Mouse (Mus musculus) heart, postnatal 0 days (tissue): ENCODE measurements around the gene Top3b. TPM values are rescaled to one million over a fixed set of nuclear protein-coding genes. Genes with fewer than 3 reads are reported as not detected.

ENCODE experiments used
- ATAC-seq: fragments of 200-750 bp; cut with Nextera tagmentation; 2 replicates; pipeline ENCODE4 v1.8.0; 2017; ENCODE audit warnings: low read depth, moderate number of reproducible peaks, moderate library complexity; ENCODE audit not compliant: insufficient read depth
- DNase-seq: peaks from one replicate; pipeline ENCODE4 v3.0.0-alpha.2; 2016; ENCODE audit warnings: low spot score
- H3K27ac ChIP-seq: fragments of 300-500 bp; sonication (generic); 2 replicates; pipeline ENCODE4 v1.5.1; 2014; ENCODE audit warnings: low read depth, mild to moderate bottlenecking
- H3K27me3 ChIP-seq: fragments of 300-500 bp; sonication (generic); 2 replicates; pipeline ENCODE4 v1.6.1; 2014; ENCODE audit warnings: low read length, mixed read lengths; ENCODE audit not compliant: control insufficient read depth, insufficient read depth
- H3K36me3 ChIP-seq: fragments of 300-500 bp; sonication (generic); replicated peaks from 2 replicates; pipeline ENCODE4 v1.6.1; 2014; ENCODE audit warnings: low read length, mixed read lengths; ENCODE audit not compliant: control insufficient read depth, insufficient read depth
- H3K4me1 ChIP-seq: fragments of 300-500 bp; sonication (generic); 2 replicates; pipeline ENCODE4 v1.6.1; 2014; ENCODE audit warnings: antibody characterized with exemption; ENCODE audit not compliant: control insufficient read depth, insufficient read depth
- H3K4me2 ChIP-seq: fragments of 300-500 bp; sonication (generic); 2 replicates; pipeline ENCODE4 v1.6.1; 2014; ENCODE audit warnings: low read depth, mild to moderate bottlenecking, low read length, moderate library complexity
- H3K4me3 ChIP-seq: fragments of 300-500 bp; sonication (generic); 2 replicates; pipeline ENCODE4 v1.5.1; 2014; ENCODE audit warnings: low read depth, low read length
- H3K9ac ChIP-seq: fragments of 300-500 bp; sonication (generic); replicated peaks from 2 replicates; pipeline ENCODE4 v1.6.1; 2014; ENCODE audit warnings: low read depth, low read length, mixed read lengths
- H3K9me3 ChIP-seq: fragments of 300-500 bp; sonication (generic); replicated peaks from 2 replicates; pipeline ENCODE4 v1.6.1; 2016; ENCODE audit warnings: low read length; ENCODE audit not compliant: control insufficient read depth
- CTCF ChIP-seq: IDR thresholded peaks from 2 replicates; pipeline ENCODE4 v1.5.1; 2016; ENCODE audit warnings: antibody characterized with exemption, control low read depth, low read depth
- EP300 ChIP-seq: IDR thresholded peaks from 2 replicates; pipeline ENCODE4 v1.6.1; 2016; ENCODE audit warnings: antibody characterized with exemption, low read depth
- WGBS: fragments of 180-500 bp; shearing (Covaris S2); extraction: QIAGEN DNeasy Blood & Tissue Kit; methylation state at CpG from one replicate; pipeline ENCODE4 v1.1.7; 2014; 5-methylcytosine and 5-hydroxymethylcytosine counted together
- polyA plus RNA-seq: library from polyadenylated mRNA; unstranded; fragments of >200 nt; fragmentation: Nextera tagmentation; extraction: Ambion mirVana; gene quantifications from 2 replicates; pipeline ENCODE4 v1.2.1, GENCODE M21; 2015
- total RNA-seq: library from RNA; depleted of rRNA; stranded (reverse); fragments of >200 nt; gene quantifications from 2 replicates; pipeline ENCODE4 v1.2.3, GENCODE M21; 2014; ENCODE audit warnings: low replicate concordance

The Top3b gene
- total and polyA plus RNA-seq, 2 experiments from 2014 or later, result 31.1 to 63.8 TPM

- TF ChIP-seq CTCF, result no peak
- TF ChIP-seq EP300, result no peak
- H3K36me3 ChIP-seq, result peaks cover 34% of the 10 kb centered on the region
- no peak; the same call in 1 of the 2 replicates for ATAC-seq
- no peaks in the 10 kb centered on the region for H3K27me3 ChIP-seq
- no peak overlapping the region for H3K9ac ChIP-seq
- 0 out of 2 replicates have a peak, but pooled peaks cover 8% of the 10 kb centered on the region for H3K4me1 ChIP-seq
- DNase-seq, result peak; percentile 20
- peak overlapping the region; percentile 71 for H3K27ac ChIP-seq
- no peaks in the 10 kb centered on the region for H3K9me3 ChIP-seq
- no peak overlapping the region for H3K4me2 ChIP-seq
- 65% methylated on average over 4 of the region's 4 CpGs for WGBS
- no peak overlapping the region for H3K4me3 ChIP-seq
Observed at GRCm38 (mm10) chr16:16902329-16902728, 31.8 kb downstream of the Top3b start.

DNA sequence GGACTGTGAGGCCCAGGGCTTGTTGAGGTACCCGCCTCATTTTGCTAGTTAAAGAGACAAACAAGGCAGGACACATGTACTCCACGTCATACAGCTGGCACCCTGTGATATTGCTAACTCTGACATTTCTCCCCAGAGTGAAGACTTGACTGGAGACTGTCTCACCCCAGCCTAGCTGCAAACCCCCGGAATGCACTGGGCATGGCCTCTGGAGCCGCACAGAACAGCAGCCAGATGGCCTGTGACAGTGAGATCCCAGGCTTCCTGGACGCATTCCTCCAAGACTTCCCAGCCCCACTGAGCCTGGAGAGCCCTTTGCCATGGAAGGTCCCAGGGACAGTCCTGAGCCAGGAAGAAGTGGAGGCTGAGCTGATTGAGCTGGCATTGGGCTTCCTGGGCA lies 32.7 kb downstream of the Top3b start:
- Histone ChIP-seq H3K9ac (no peak overlapping the region), H3K27ac (peak overlapping the region; percentile 54), H3K4me1 (0 out of 2 replicates have a peak, but pooled peaks cover 8% of the 10 kb centered on the region)

DNA sequence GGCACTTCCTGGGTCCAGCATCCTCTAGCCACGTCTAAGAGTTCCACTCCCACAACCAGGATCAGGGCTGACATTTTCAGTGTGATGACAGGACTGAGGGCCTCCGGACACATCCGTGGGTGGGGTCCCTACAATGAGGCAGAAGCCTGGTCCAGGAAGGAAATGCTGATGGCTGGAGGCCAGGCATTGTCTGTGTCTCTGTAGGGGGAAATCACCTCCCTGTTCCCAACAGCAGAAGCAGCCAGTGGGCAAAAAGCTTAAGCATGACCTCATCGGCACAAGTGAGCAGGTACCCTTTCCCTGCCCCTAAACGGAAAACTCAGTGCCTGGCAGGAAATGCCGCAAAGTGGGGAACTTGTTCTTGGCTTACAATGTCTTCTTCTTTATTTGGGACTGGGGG lies 37.3 kb downstream of the Top3b start:
- 31% methylated on average over 6 of the region's 6 CpGs for WGBS
- no peak overlapping the region for H3K9ac ChIP-seq
- no peak overlapping the region for H3K4me3 ChIP-seq
- no peak overlapping the region for H3K4me2 ChIP-seq
- H3K27me3 ChIP-seq, result no peaks in the 10 kb centered on the region
- H3K9me3 ChIP-seq, result no peaks in the 10 kb centered on the region
- DNase-seq (peak; percentile 73), ATAC-seq (peak; percentile 86)
- 0 out of 2 replicates have a peak, but pooled peaks cover 8% of the 10 kb centered on the region for H3K4me1 ChIP-seq
- TF ChIP-seq EP300, result peak; percentile 93
- TF ChIP-seq CTCF, result no peak
- peaks cover 48% of the 10 kb centered on the region for H3K36me3 ChIP-seq
- H3K27ac ChIP-seq, result peak overlapping the region; percentile 92

More for the DNA sequence above, 32.7 kb downstream of the Top3b start:
- H3K4me2 ChIP-seq, result no peak overlapping the region
- no peaks in the 10 kb centered on the region for H3K9me3 ChIP-seq
- TF ChIP-seq CTCF (no peak), EP300 (no peak)
- ATAC-seq (no peak), DNase-seq (no peak)
- no peak overlapping the region for H3K4me3 ChIP-seq
- H3K36me3 ChIP-seq, result peaks cover 34% of the 10 kb centered on the region
- WGBS, result 65% methylated on average over 5 of the region's 5 CpGs
- H3K27me3 ChIP-seq, result no peaks in the 10 kb centered on the region

DNA sequence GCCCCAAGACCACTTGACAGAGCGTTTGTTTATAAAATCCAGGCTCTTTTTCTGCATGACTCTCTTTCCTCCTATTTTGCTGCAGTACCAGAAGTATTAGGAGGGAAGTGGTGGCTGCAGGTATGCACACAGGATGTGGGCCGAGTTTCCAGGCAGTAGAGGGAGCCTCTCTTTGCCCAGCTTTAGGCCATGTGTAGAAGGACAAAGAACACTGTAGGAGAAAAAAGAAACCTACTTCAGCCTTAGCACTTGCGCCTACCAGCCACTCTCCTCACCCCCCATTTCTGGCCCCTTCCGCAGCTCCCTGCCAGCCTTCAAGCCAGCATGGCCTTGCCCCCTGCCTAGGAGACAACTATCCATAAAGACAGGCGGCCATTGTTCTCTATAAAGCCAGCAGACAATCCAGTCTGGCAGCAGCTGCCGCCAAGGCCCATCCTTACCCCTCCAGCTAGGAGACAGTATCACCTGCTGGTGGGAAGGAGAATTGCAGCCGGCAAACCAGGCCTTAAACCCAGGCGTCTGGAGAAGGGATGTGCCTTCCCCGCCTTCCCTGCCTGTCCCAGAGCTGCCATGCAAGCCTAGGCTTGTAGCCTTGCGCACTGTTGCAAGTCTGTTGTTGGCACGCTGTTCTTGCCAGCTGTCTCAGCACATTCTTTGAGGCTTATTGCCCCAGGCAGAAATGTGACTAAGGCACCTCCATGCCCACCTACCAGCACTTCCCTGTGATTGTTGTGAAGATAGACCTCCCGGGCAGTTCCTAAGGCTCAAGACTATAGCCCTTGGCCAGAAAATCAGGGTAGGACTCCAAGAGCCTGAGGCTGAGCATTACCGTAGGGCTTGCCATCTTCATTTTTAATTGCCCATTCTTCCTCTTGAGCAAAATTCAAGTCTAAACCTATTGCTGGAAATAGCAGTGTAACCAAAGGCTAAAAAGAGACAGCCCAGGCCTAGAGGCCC lies 41.4 kb downstream of the Top3b start:
- H3K4me2 ChIP-seq, result no peak overlapping the region
- no peak overlapping the region for H3K9ac ChIP-seq
- peak overlapping the region; percentile 69 for H3K27ac ChIP-seq
- peak; percentile 77 for DNase-seq
- H3K27me3 ChIP-seq, result no peaks in the 10 kb centered on the region
- no peaks in the 10 kb centered on the region for H3K4me1 ChIP-seq
- 47% methylated on average over 13 of the region's 13 CpGs for WGBS
- H3K9me3 ChIP-seq, result no peaks in the 10 kb centered on the region
- peaks cover 42% of the 10 kb centered on the region for H3K36me3 ChIP-seq
- H3K4me3 ChIP-seq, result no peak overlapping the region
- peak; percentile 73 for ATAC-seq
- TF ChIP-seq CTCF, result peak; percentile 95
- no peak for TF ChIP-seq EP300

- WGBS, result 64% methylated on average over 1 of the region's 1 CpGs
- no peak for TF ChIP-seq EP300
- TF ChIP-seq CTCF, result no peak
Observed at GRCm38 (mm10) chr16:16913440-16913839, 42.9 kb downstream of the Top3b start.

More at GRCm38 (mm10) chr16:16913440-16913839, 42.9 kb downstream of the Top3b start:
- no peaks in the 10 kb centered on the region for H3K27me3 ChIP-seq
- DNase-seq (no peak), ATAC-seq (no peak)
- no peaks in the 10 kb centered on the region for H3K9me3 ChIP-seq
- no peak overlapping the region for H3K9ac ChIP-seq
- peaks cover 57% of the 10 kb centered on the region for H3K36me3 ChIP-seq
- H3K4me1 ChIP-seq, result no peaks in the 10 kb centered on the region
- no peak overlapping the region for H3K4me2 ChIP-seq
- no peak overlapping the region for H3K27ac ChIP-seq
- no peak overlapping the region for H3K4me3 ChIP-seq
